Mouse (Mus musculus): ENCODE data around the gene Creld1.
A peak's percentile ranks its signal among the peaks of the same experiment; 100 is the strongest.

Gene Creld1

GRCm38 (mm10) chr6:113471297-113471936 lies 11.7 kb upstream of the Creld1 start, which contains the start of gene Il17rc:
Gene Il17rc (plus strand): TSS chr6:113471427.
- peak; percentile 80 for DNase-seq (ENCODE audit: low spot score)

- DNase-seq (ENCODE audit: low spot score), result no peak
These were observed 11.0 kb upstream of the Creld1 start for GRCm38 (mm10) chr6:113472061-113472460.

GRCm38 (mm10) chr6:113473246-113473645 lies 9.9 kb upstream of the Creld1 start:
- DNase-seq (ENCODE audit: low spot score), result no peak

GRCm38 (mm10) chr6:113473715-113474114 lies 9.4 kb upstream of the Creld1 start:
- DNase-seq (ENCODE audit: low spot score), result no peak

GRCm38 (mm10) chr6:113477353-113477752 lies 5.7 kb upstream of the Creld1 start:
- no peak for DNase-seq (ENCODE audit: low spot score)

GRCm38 (mm10) chr6:113478906-113479305 lies 4.2 kb upstream of the Creld1 start:
- no peak for DNase-seq (ENCODE audit: low spot score)

- DNase-seq (ENCODE audit: low spot score), result peak; percentile 50
These were observed 2.3 kb upstream of the Creld1 start for GRCm38 (mm10) chr6:113480555-113481373.

- no peak for DNase-seq (ENCODE audit: low spot score)
These were observed 509 bp upstream of the Creld1 start for GRCm38 (mm10) chr6:113482477-113483099.

GRCm38 (mm10) chr6:113483729-113484128 lies 632 bp downstream of the Creld1 start:
- no peak for DNase-seq (ENCODE audit: low spot score)

GRCm38 (mm10) chr6:113487125-113487576 lies 4.1 kb downstream of the Creld1 start:
- peak; percentile 69 for DNase-seq (ENCODE audit: low spot score)

- no peak for DNase-seq (ENCODE audit: low spot score)
These were observed 6.3 kb downstream of the Creld1 start for GRCm38 (mm10) chr6:113489410-113489809.

- DNase-seq (ENCODE audit: low spot score), result no peak
These were observed 9.2 kb downstream of the Creld1 start for GRCm38 (mm10) chr6:113492101-113492864.

GRCm38 (mm10) chr6:113494258-113494788 lies 11.2 kb downstream of the Creld1 start:
- DNase-seq (ENCODE audit: low spot score), result peak; percentile 82

GRCm38 (mm10) chr6:113495071-113495675 lies 12.1 kb downstream of the Creld1 start:
- DNase-seq (ENCODE audit: low spot score), result no peak

GRCm38 (mm10) chr6:113499346-113499745 lies 16.2 kb downstream of the Creld1 start:
- DNase-seq (ENCODE audit: low spot score), result no peak

GRCm38 (mm10) chr6:113501388-113502084 lies 18.4 kb downstream of the Creld1 start, which contains the start of gene Prrt3:
Gene Prrt3 (minus strand): TSS chr6:113501931.
- no peak for DNase-seq (ENCODE audit: low spot score)

GRCm38 (mm10) chr6:113502801-113503200 lies 19.7 kb downstream of the Creld1 start:
- no peak for DNase-seq (ENCODE audit: low spot score)

- DNase-seq (ENCODE audit: low spot score), result no peak
These were observed 22.6 kb downstream of the Creld1 start for GRCm38 (mm10) chr6:113505689-113506088.

GRCm38 (mm10) chr6:113507130-113507529 lies 24.0 kb downstream of the Creld1 start:
- no peak for DNase-seq (ENCODE audit: low spot score)

GRCm38 (mm10) chr6:113508272-113508946 lies 25.3 kb downstream of the Creld1 start:
- no peak for DNase-seq (ENCODE audit: low spot score)
